Mouse (Mus musculus) heart, adult 9 months (tissue): ENCODE data around the gene Gdap1l1.
"Not testable (repeated sequence)": the region's sequence is repeated elsewhere in the genome, so short reads cannot be mapped to it uniquely, and the experiment has no call there.

Source experiments
- DNase-seq, 2 experiments: peaks; one replicate each; pipeline ENCODE4 v3.0.0; 2022; ENCODE audit warnings: low spot score in 2 of 2

The Gdap1l1 gene

GRCm38 (mm10) chr2:163438246-163438618 lies at the start of gene Gdap1l1:
Gene Gdap1l1, plus strand, starts transcription at chr2:163438476.
- no peak for DNase-seq

GRCm38 (mm10) chr2:163392436-163392835 lies 45.8 kb upstream of the Gdap1l1 start:
- DNase-seq = peak; percentile 81

- DNase-seq = no peak
Observed at GRCm38 (mm10) chr2:163393241-163393640, 45.0 kb upstream of the Gdap1l1 start.

GRCm38 (mm10) chr2:163393976-163394375 lies 44.3 kb upstream of the Gdap1l1 start:
- DNase-seq = no peak

GRCm38 (mm10) chr2:163394977-163395376 lies 43.3 kb upstream of the Gdap1l1 start:
- no peak for DNase-seq

- no peak for DNase-seq
Observed at GRCm38 (mm10) chr2:163397071-163397470, 41.2 kb upstream of the Gdap1l1 start.

GRCm38 (mm10) chr2:163397905-163398304 lies 40.4 kb upstream of the Gdap1l1 start, which contains the start of gene Jph2:
Gene Jph2, minus strand, starts transcription at chr2:163397993.
- DNase-seq = peak; percentile 88 to 90

GRCm38 (mm10) chr2:163398770-163399169 lies 39.5 kb upstream of the Gdap1l1 start:
- no peak for DNase-seq

- peak; percentile 78 for DNase-seq
Observed at GRCm38 (mm10) chr2:163399222-163399621, 39.1 kb upstream of the Gdap1l1 start.

GRCm38 (mm10) chr2:163401221-163401620 lies 37.1 kb upstream of the Gdap1l1 start:
- DNase-seq = peak; percentile 51 to 87

GRCm38 (mm10) chr2:163404037-163404815 lies 34.0 kb upstream of the Gdap1l1 start:
- DNase-seq = no peak

GRCm38 (mm10) chr2:163410211-163410610 lies 28.1 kb upstream of the Gdap1l1 start:
- no peak for DNase-seq

- DNase-seq = not testable (repeated sequence)
Observed at GRCm38 (mm10) chr2:163411344-163411743, 26.9 kb upstream of the Gdap1l1 start.

GRCm38 (mm10) chr2:163411840-163412239 lies 26.4 kb upstream of the Gdap1l1 start:
- no peak for DNase-seq

- DNase-seq = no peak
Observed at GRCm38 (mm10) chr2:163412419-163412818, 25.9 kb upstream of the Gdap1l1 start.

- DNase-seq = no peak
Observed at GRCm38 (mm10) chr2:163412846-163413590, 25.3 kb upstream of the Gdap1l1 start.

- no peak for DNase-seq
Observed at GRCm38 (mm10) chr2:163417026-163417425, 21.2 kb upstream of the Gdap1l1 start.

GRCm38 (mm10) chr2:163417830-163418229 lies 20.4 kb upstream of the Gdap1l1 start:
- no peak for DNase-seq

GRCm38 (mm10) chr2:163418841-163419345 lies 19.4 kb upstream of the Gdap1l1 start:
- DNase-seq = peak in 1 of 2 experiments; percentile 35

- DNase-seq = peak; percentile 100
Observed at GRCm38 (mm10) chr2:163419346-163420045, 18.8 kb upstream of the Gdap1l1 start.

- no peak for DNase-seq
Observed at GRCm38 (mm10) chr2:163420366-163420886, 17.9 kb upstream of the Gdap1l1 start.
